Comparison of ENCODE assay signal across 15 mouse cellular contexts in the genomic region with DNA sequence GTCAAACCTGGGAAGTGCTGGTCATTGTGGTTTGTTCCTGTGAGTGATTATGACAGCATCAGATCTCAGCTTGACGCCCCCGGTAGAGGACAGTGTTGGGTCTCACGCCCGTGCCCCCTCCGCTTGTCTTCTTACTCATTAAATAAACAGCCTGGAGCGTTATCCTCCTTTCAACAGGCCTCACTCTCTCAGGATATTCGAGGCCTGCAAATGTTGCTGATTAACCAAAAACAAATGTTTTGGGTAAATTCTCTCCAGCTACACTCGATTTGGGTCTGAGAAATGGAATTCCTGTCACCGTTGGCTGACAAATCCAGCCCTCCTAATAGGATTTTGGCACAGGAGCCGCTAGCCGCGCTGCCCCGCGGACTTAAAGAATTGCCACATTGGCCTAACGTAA.
DNase-seq lines count a peak whose midpoint lies in the region; ATAC-seq and TF ChIP-seq lines count a peak whose summit lies in the region.
"Had no signal": no experiment of that assay in that cellular context is flagged by ENCODE, and none has a peak within 500 bp of the region (broad histone marks: within the 10 kb centered on the region; RNA-seq: fewer than 3 reads in every experiment).

No protein-coding gene starts in this region.

- H3K4me1 ChIP-seq in lung, embryonic 14.5 days (ENCODE audit: insufficient read depth), result peaks cover 7% of the 10 kb centered on the region
- peaks cover 12% of the 10 kb centered on the region; the same call in 1 of the 2 replicates for H3K4me1 ChIP-seq in embryonic facial prominence, embryonic 15.5 days
- peaks cover 3% of the 10 kb centered on the region; the same call in 1 of the 2 replicates for H3K4me1 ChIP-seq in liver, embryonic 16.5 days (ENCODE audit: control insufficient read depth, low read depth, low read length)
- H3K4me1 ChIP-seq: midbrain, embryonic 13.5 days had no signal

- TF ChIP-seq CTCF in lung, embryonic 14.5 days (IDR thresholded peaks at IDR 0.05; ENCODE audit: low read depth), result no peak

- H3K27ac ChIP-seq in lung, embryonic 14.5 days (ENCODE audit: low read depth), result peak overlapping the region; percentile 66
- 0 out of 2 replicates have a peak overlapping the region, but pooled peaks have one; percentile 11 for H3K27ac ChIP-seq in embryonic facial prominence, embryonic 15.5 days (replicated peaks)
- H3K27ac ChIP-seq in liver, embryonic 16.5 days (ENCODE audit: low read length), result peak overlapping the region; percentile 79
- H3K27ac ChIP-seq: hindbrain, postnatal 0 days; layer of hippocampus, adult 2 months; midbrain, embryonic 13.5 days had no signal

- ATAC-seq in lung, embryonic 14.5 days (ENCODE audit: insufficient read depth), result no peak
- ATAC-seq in embryonic facial prominence, embryonic 15.5 days (ENCODE audit: insufficient number of reproducible peaks, low FRiP score, low TSS enrichment, low read depth), result no peak
- ATAC-seq in liver, embryonic 16.5 days (ENCODE audit: low read depth), result peak; percentile 78
- ATAC-seq: hindbrain, postnatal 0 days; midbrain, embryonic 13.5 days had no signal

- no peaks in the 10 kb centered on the region for H3K36me3 ChIP-seq in lung, embryonic 14.5 days (ENCODE audit: insufficient read depth)
- H3K36me3 ChIP-seq in embryonic facial prominence, embryonic 15.5 days, result no peaks in the 10 kb centered on the region
- no peaks in the 10 kb centered on the region for H3K36me3 ChIP-seq in liver, embryonic 16.5 days (ENCODE audit: control insufficient read depth, insufficient read depth)
- H3K36me3 ChIP-seq: midbrain, embryonic 13.5 days had no signal

- no peaks in the 10 kb centered on the region for H3K27me3 ChIP-seq in lung, embryonic 14.5 days (ENCODE audit: insufficient read depth, low read length)
- no peaks in the 10 kb centered on the region for H3K27me3 ChIP-seq in embryonic facial prominence, embryonic 15.5 days
- H3K27me3 ChIP-seq in liver, embryonic 16.5 days (ENCODE audit: control insufficient read depth, insufficient read depth, low read depth, low read length), result no peaks in the 10 kb centered on the region

- H3K4me3 ChIP-seq in lung, embryonic 14.5 days (ENCODE audit: low read depth, low read length), result no peak overlapping the region
- H3K4me3 ChIP-seq in embryonic facial prominence, embryonic 15.5 days (replicated peaks), result no peak overlapping the region
- H3K4me3 ChIP-seq in liver, embryonic 16.5 days (ENCODE audit: low read depth, low read length), result no peak overlapping the region
- H3K4me3 ChIP-seq: layer of hippocampus, adult 2 months; midbrain, embryonic 13.5 days had no signal

- H3K4me2 ChIP-seq in lung, embryonic 14.5 days, result no peak overlapping the region
- no peak overlapping the region for H3K4me2 ChIP-seq in embryonic facial prominence, embryonic 15.5 days (replicated peaks)
- no peak overlapping the region for H3K4me2 ChIP-seq in liver, embryonic 16.5 days (ENCODE audit: low read depth, low read length)
- H3K4me2 ChIP-seq: midbrain, embryonic 13.5 days had no signal

- H3K9ac ChIP-seq in lung, embryonic 14.5 days, result no peak overlapping the region
- H3K9ac ChIP-seq in embryonic facial prominence, embryonic 15.5 days, result no peak overlapping the region
- H3K9ac ChIP-seq in liver, embryonic 16.5 days (ENCODE audit: low read depth, low read length), result no peak overlapping the region
- H3K9ac ChIP-seq: midbrain, embryonic 13.5 days had no signal

- DNase-seq in lung, embryonic 14.5 days, result peak; percentile 52
- DNase-seq in lung, postnatal 14 days, result no peak
- peak; percentile 52 for DNase-seq in adipocyte (ENCODE audit: low spot score)
- no peak for DNase-seq in urinary bladder, postnatal 25 days (ENCODE audit: low spot score)
- DNase-seq in gastrocnemius, adult 18-20 months (ENCODE audit: low spot score), result no peak
- DNase-seq: adrenal gland, postnatal 10 days; cerebellum, postnatal 36 days; kidney, adult 8-10 months; lung, postnatal 4 days; right cerebral cortex, postnatal 25 days had no signal

- 47% methylated on average over 15 of the region's 15 CpGs for WGBS in lung, embryonic 14.5 days
- WGBS in embryonic facial prominence, embryonic 15.5 days, result 39% methylated on average over 15 of the region's 15 CpGs
- WGBS in liver, embryonic 16.5 days (ENCODE audit: insufficient replicate concordance), result 55% methylated on average over 15 of the region's 15 CpGs

- H3K9me3 ChIP-seq in lung, embryonic 14.5 days (ENCODE audit: low read depth, low read length), result no peaks in the 10 kb centered on the region
- H3K9me3 ChIP-seq in embryonic facial prominence, embryonic 15.5 days (replicated peaks), result no peaks in the 10 kb centered on the region
- no peaks in the 10 kb centered on the region for H3K9me3 ChIP-seq in liver, embryonic 16.5 days (replicated peaks; ENCODE audit: control insufficient read depth, low read length)
- H3K9me3 ChIP-seq: midbrain, embryonic 13.5 days had no signal

Comparison
In these comparisons a context has a peak if more than half of its experiments do, and no peak if none do; other contexts are left out.
1. DNase-seq: peak in lung, embryonic 14.5 days (single experiment) and adipocyte (single experiment); none in lung, postnatal 14 days (single experiment), urinary bladder, postnatal 25 days (single experiment) and gastrocnemius, adult 18-20 months (single experiment).
2. H3K27ac ChIP-seq: peak in every context shown above with its lines; median percentile 79 in liver, embryonic 16.5 days; 66 in lung, embryonic 14.5 days; 11 in embryonic facial prominence, embryonic 15.5 days.